Mouse (Mus musculus) myocyte (in vitro differentiated cells): Measurements from ENCODE around the gene C2cd2.

Experiments
- CEBPB ChIP-seq: IDR thresholded peaks from 2 replicates; pipeline ENCODE4 v1.6.1; 2011; ENCODE audit warnings: mild to moderate bottlenecking, moderate library complexity; ENCODE audit not compliant: poor library complexity, insufficient read depth, severe bottlenecking
- MAX ChIP-seq: IDR thresholded peaks from one replicate; pipeline ENCODE4 v1.6.1; 2011; ENCODE audit warnings: low read depth, mild to moderate bottlenecking, control low read depth
- POLR2A ChIP-seq: IDR thresholded peaks from one replicate; pipeline ENCODE4 v1.6.1; 2011; ENCODE audit warnings: low read depth, mild to moderate bottlenecking, control low read depth, moderate library complexity; ENCODE audit not compliant: insufficient read length
- TCF12 ChIP-seq: IDR thresholded peaks from one replicate; pipeline ENCODE4 v1.6.1; 2011; ENCODE audit warnings: mild to moderate bottlenecking, control low read depth; ENCODE audit not compliant: poor library complexity, insufficient read depth, severe bottlenecking

GRCm38 (mm10) chr16:97844967-97845937, 117.1 kb downstream of the C2cd2 start:
- TF ChIP-seq POLR2A (no peak), CEBPB (no peak), TCF12 (no peak), MAX (no peak)
